Mouse (Mus musculus) macrophage (primary cell): ENCODE measurements around the gene Rhebl1. TPM values are rescaled to one million over a fixed set of nuclear protein-coding genes. Genes with fewer than 3 reads are reported as not detected.

ENCODE experiments used
- H3K27ac ChIP-seq: fragments of 350-480 bp; formaldehyde crosslinking; 2 replicates; pipeline ENCODE4 v1.9.0; 2021
- H3K36me3 ChIP-seq: fragments of 350-480 bp; formaldehyde crosslinking; 2 replicates; pipeline ENCODE4 v1.9.0; 2021; ENCODE audit errors: inconsistent target
- H3K4me3 ChIP-seq: fragments of 350-480 bp; formaldehyde crosslinking; 2 replicates; pipeline ENCODE4 v1.9.0; 2021; ENCODE audit errors: inconsistent target
- H3K79me2 ChIP-seq: fragments of 350-480 bp; formaldehyde crosslinking; 2 replicates; pipeline ENCODE4 v1.9.0; 2021; ENCODE audit errors: inconsistent target
- WGBS: methylation state at CpG from one replicate; pipeline ENCODE4 v1.1.7; 2026; ENCODE audit warnings: inconsistent platforms; ENCODE audit not compliant: missing documents; 5-methylcytosine and 5-hydroxymethylcytosine counted together
- polyA plus RNA-seq: library from polyadenylated mRNA; stranded (reverse); fragments of 250-400 nt; gene quantifications from 3 replicates; pipeline ENCODE4 v1.2.4, GENCODE M21; 2018; ENCODE audit warnings: inconsistent platforms

The Rhebl1 gene
- polyA plus RNA-seq, 1 experiment from 2014 or later: 0.52 TPM

- no peak overlapping the region for H3K4me3 ChIP-seq
- 96% methylated on average over 9 of the region's 9 CpGs for WGBS
- peaks cover 30% of the 10 kb centered on the region; the same call in 1 of the 2 replicates for H3K79me2 ChIP-seq
- peaks cover 98% of the 10 kb centered on the region for H3K36me3 ChIP-seq
- H3K27ac ChIP-seq: no peak overlapping the region
Measured at GRCm38 (mm10) chr15:98859319-98860043, 34.9 kb downstream of the Rhebl1 start.

GRCm38 (mm10) chr15:98854214-98854613 is 40.1 kb downstream of the Rhebl1 start:
- WGBS: 91% methylated on average over 16 of the region's 16 CpGs
- H3K79me2 ChIP-seq: peaks cover 34% of the 10 kb centered on the region; the same call in 1 of the 2 replicates
- peaks cover 93% of the 10 kb centered on the region for H3K36me3 ChIP-seq
- H3K4me3 ChIP-seq: no peak overlapping the region
- H3K27ac ChIP-seq: no peak overlapping the region

- Histone ChIP-seq H3K4me3 (no peak overlapping the region), H3K36me3 (peaks cover 93% of the 10 kb centered on the region), H3K27ac (no peak overlapping the region), H3K79me2 (peaks cover 43% of the 10 kb centered on the region)
- 93% methylated on average over 28 of the region's 28 CpGs for WGBS
Measured at GRCm38 (mm10) chr15:98853161-98853937, 41.0 kb downstream of the Rhebl1 start.

- no peak overlapping the region for H3K27ac ChIP-seq
- peaks cover 93% of the 10 kb centered on the region for H3K36me3 ChIP-seq
- H3K4me3 ChIP-seq: no peak overlapping the region
- peaks cover 49% of the 10 kb centered on the region for H3K79me2 ChIP-seq
- WGBS: 95% methylated on average over 9 of the region's 9 CpGs
Measured at GRCm38 (mm10) chr15:98852733-98853132, 41.6 kb downstream of the Rhebl1 start.

DNA sequence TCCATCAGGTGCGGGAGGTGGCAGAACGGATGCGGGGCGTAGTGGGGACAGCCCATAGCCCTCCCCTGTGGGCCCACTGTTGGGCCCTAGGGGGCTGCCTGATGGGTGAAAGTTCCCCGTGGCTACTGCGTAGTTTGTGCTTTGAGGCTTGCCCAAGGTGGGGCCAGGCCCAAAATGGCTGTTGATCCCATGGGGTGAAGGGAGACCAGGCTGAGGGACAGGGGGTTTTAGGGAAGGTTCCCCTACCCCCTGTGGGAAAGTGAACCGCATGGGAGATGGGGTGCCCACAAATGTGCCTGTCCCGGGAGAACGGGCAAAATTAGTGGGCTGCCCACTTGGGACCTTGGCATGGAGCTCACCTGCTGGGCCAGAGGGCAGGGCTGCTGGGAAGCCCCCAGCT is 42.3 kb downstream of the Rhebl1 start:
- Histone ChIP-seq H3K36me3 (peaks cover 93% of the 10 kb centered on the region), H3K79me2 (peaks cover 55% of the 10 kb centered on the region), H3K27ac (no peak overlapping the region), H3K4me3 (no peak overlapping the region)
- 89% methylated on average over 9 of the region's 9 CpGs for WGBS

GRCm38 (mm10) chr15:98851229-98851818 is 43.0 kb downstream of the Rhebl1 start:
- Histone ChIP-seq H3K36me3 (peaks cover 96% of the 10 kb centered on the region), H3K4me3 (no peak overlapping the region), H3K27ac (no peak overlapping the region), H3K79me2 (peaks cover 60% of the 10 kb centered on the region)
- 94% methylated on average over 21 of the region's 21 CpGs for WGBS

- no peak overlapping the region for H3K27ac ChIP-seq
- peaks cover 96% of the 10 kb centered on the region for H3K36me3 ChIP-seq
- WGBS: 88% methylated on average over 13 of the region's 14 CpGs
- peaks cover 67% of the 10 kb centered on the region for H3K79me2 ChIP-seq
- no peak overlapping the region for H3K4me3 ChIP-seq
Measured at GRCm38 (mm10) chr15:98850668-98851067, 43.7 kb downstream of the Rhebl1 start.

- 96% methylated on average over 9 of the region's 16 CpGs for WGBS
- H3K79me2 ChIP-seq: peaks cover 72% of the 10 kb centered on the region
- peaks cover 94% of the 10 kb centered on the region for H3K36me3 ChIP-seq
- no peak overlapping the region for H3K4me3 ChIP-seq
- no peak overlapping the region for H3K27ac ChIP-seq
Measured at GRCm38 (mm10) chr15:98849956-98850600, 44.3 kb downstream of the Rhebl1 start.

GRCm38 (mm10) chr15:98849165-98849564 is 45.2 kb downstream of the Rhebl1 start:
- Histone ChIP-seq H3K36me3 (peaks cover 94% of the 10 kb centered on the region), H3K4me3 (no peak overlapping the region), H3K27ac (no peak overlapping the region), H3K79me2 (peaks cover 80% of the 10 kb centered on the region)
- WGBS: 97% methylated on average over 11 of the region's 11 CpGs

DNA sequence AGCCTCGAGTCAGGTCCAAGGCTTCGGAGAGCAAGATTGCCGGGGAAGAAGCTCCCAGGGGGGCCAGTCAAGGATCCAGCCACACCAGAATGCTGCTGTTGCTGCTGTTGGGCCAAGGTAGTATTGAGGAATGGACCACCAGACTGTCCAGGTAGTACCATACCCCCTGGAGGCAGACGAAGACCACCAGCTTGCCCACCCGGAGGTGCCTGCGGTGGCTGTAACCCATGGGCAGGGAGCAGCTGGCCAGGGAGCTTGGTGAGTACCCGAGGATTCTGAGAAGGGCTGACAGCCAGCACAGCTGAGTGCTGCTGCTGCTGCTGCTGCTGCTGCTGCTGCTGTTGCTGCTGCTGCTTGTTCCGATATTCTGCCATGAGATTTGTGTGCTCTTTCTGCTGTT is 48.2 kb downstream of the Rhebl1 start:
- 92% methylated on average over 8 of the region's 8 CpGs for WGBS
- Histone ChIP-seq H3K27ac (no peak overlapping the region), H3K4me3 (no peak overlapping the region), H3K79me2 (peaks cover 66% of the 10 kb centered on the region), H3K36me3 (peaks cover 98% of the 10 kb centered on the region)

DNA sequence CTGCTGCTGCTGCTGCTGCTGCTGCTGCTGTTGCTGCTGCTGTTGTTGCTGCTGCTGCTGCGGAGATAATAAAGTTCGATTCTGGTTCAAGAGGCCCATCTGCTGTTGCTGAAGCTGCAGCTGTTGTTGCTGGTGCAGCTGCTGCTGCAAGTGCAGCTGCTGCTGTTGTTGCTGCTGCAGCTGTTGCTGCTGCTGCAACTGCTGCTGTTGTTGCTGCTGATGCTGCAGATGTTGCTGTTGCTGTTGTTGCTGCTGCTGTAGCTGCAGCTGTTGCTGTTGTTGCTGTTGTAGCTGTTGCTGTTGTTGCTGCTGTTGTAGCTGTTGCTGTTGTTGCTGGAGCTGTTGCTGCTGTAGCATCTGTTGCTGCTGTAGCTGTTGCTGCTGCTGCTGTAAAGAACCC is 49.2 kb downstream of the Rhebl1 start:
- H3K79me2 ChIP-seq: peaks cover 56% of the 10 kb centered on the region
- 92% methylated on average over 2 of the region's 2 CpGs for WGBS
- no peak overlapping the region for H3K27ac ChIP-seq
- H3K36me3 ChIP-seq: peaks cover 98% of the 10 kb centered on the region
- no peak overlapping the region for H3K4me3 ChIP-seq

GRCm38 (mm10) chr15:98843595-98844223 is 50.6 kb downstream of the Rhebl1 start:
- Histone ChIP-seq H3K79me2 (peaks cover 49% of the 10 kb centered on the region), H3K27ac (no peak overlapping the region), H3K4me3 (no peak overlapping the region), H3K36me3 (peaks cover 98% of the 10 kb centered on the region)
- 92% methylated on average over 11 of the region's 11 CpGs for WGBS

- 90% methylated on average over 30 of the region's 30 CpGs for whole genome bisulfite sequencing
- Histone ChIP-seq H3K36me3 (peaks cover 99% of the 10 kb centered on the region), H3K27ac (no peak overlapping the region), H3K79me2 (peaks cover 20% of the 10 kb centered on the region; the same call in 1 of the 2 replicates), H3K4me3 (no peak overlapping the region)
Measured at GRCm38 (mm10) chr15:98839671-98840585, 54.4 kb downstream of the Rhebl1 start.
